Mouse (Mus musculus) kidney, adult 11 months (tissue): ENCODE data around the gene Arid5b.

Experiments used
- DNase-seq: peaks from one replicate; pipeline ENCODE4 v3.0.0; 2022

Gene Arid5b

GRCm38 (mm10) chr10:68159759-68160158, 118.8 kb downstream of the Arid5b start:
- DNase-seq = no peak

GRCm38 (mm10) chr10:68158555-68158954, 120.0 kb downstream of the Arid5b start:
- no peak for DNase-seq

GRCm38 (mm10) chr10:68157511-68157910, 121.0 kb downstream of the Arid5b start:
- DNase-seq = no peak

GRCm38 (mm10) chr10:68156646-68157245, 121.8 kb downstream of the Arid5b start:
- DNase-seq = no peak

GRCm38 (mm10) chr10:68156159-68156558, 122.4 kb downstream of the Arid5b start:
- DNase-seq = no peak

- no peak for DNase-seq
Observed at GRCm38 (mm10) chr10:68155431-68156119, 123.0 kb downstream of the Arid5b start.

- DNase-seq = no peak
Observed at GRCm38 (mm10) chr10:68154046-68154765, 124.3 kb downstream of the Arid5b start.

- DNase-seq = no peak
Observed at GRCm38 (mm10) chr10:68153344-68154045, 125.0 kb downstream of the Arid5b start.

- DNase-seq = no peak
Observed at GRCm38 (mm10) chr10:68148495-68148894, 130.0 kb downstream of the Arid5b start.

- no peak for DNase-seq
Observed at GRCm38 (mm10) chr10:68147730-68148129, 130.8 kb downstream of the Arid5b start.

GRCm38 (mm10) chr10:68146842-68147241, 131.7 kb downstream of the Arid5b start:
- DNase-seq = peak; percentile 61

GRCm38 (mm10) chr10:68145286-68145950, 133.1 kb downstream of the Arid5b start:
- peak; percentile 52 for DNase-seq

- no peak for DNase-seq
Observed at GRCm38 (mm10) chr10:68142501-68142900, 136.0 kb downstream of the Arid5b start.

GRCm38 (mm10) chr10:68141567-68141966, 137.0 kb downstream of the Arid5b start:
- DNase-seq = no peak

- no peak for DNase-seq
Observed at GRCm38 (mm10) chr10:68140871-68141270, 137.7 kb downstream of the Arid5b start.

- no peak for DNase-seq
Observed at GRCm38 (mm10) chr10:68140306-68140705, 138.2 kb downstream of the Arid5b start.

GRCm38 (mm10) chr10:68138123-68138522, 140.4 kb downstream of the Arid5b start:
- DNase-seq = peak; percentile 37

GRCm38 (mm10) chr10:68137151-68137833, 141.2 kb downstream of the Arid5b start:
- no peak for DNase-seq

- DNase-seq = peak; percentile 89
Observed at GRCm38 (mm10) chr10:68136480-68137083, 142.0 kb downstream of the Arid5b start.

- no peak for DNase-seq
Observed at GRCm38 (mm10) chr10:68136051-68136450, 142.5 kb downstream of the Arid5b start.

- no peak for DNase-seq
Observed at GRCm38 (mm10) chr10:68135416-68135815, 143.1 kb downstream of the Arid5b start.

- no peak for DNase-seq
Observed at GRCm38 (mm10) chr10:68134549-68134948, 144.0 kb downstream of the Arid5b start.
